Mouse (Mus musculus) kidney, postnatal 10 days (tissue): ENCODE results near the gene Cend1.

Source experiments
- DNase-seq: peaks from one replicate; pipeline ENCODE4 v3.0.0; 2021; ENCODE audit warnings: mixed read lengths

Gene Cend1

DNA sequence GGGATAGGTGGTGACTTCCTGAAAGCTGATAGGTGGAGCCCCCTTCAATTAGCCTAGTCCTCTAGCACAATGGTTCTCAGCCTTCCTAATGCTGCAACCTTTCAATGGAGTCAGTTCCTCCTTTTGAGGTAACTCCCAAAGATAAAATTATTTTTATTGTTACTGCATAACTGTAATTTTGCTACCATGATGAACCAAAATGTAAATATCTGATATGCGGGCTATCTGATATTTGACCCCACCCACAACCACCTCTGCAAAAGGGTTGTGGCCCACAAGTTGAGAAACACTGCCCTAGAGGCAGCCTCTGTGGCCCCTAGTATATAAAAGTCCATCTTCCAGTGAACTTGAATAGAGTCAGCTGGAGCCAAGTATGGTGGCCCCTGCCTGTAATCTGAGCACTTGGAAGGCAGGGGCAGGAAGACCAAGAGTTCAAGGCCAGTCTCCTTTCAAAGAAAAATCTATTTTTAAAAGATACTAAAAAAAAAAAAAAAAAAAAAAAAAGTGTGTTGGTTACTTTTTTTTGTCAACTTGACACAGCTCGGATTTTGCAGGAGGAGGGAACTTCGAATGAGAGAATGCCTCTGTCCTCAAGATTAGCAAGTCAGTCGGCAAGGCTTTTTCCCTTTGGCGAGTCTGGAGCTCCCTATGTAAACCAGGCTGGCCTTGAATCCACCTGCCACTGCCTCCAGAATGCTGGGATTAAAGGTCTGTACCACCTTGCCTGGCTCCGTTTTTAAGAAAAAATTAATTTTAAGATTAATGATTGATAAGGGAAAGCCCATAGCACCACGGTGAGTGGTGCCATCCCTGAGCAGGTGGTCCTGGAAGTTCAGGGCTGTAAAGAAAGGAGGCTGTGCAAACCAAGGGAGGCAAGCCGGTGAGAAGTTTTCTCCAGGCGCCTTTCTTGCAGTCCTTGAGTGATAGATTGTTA lies 38.7 kb downstream of the Cend1 start:
- DNase-seq: no peak

DNA sequence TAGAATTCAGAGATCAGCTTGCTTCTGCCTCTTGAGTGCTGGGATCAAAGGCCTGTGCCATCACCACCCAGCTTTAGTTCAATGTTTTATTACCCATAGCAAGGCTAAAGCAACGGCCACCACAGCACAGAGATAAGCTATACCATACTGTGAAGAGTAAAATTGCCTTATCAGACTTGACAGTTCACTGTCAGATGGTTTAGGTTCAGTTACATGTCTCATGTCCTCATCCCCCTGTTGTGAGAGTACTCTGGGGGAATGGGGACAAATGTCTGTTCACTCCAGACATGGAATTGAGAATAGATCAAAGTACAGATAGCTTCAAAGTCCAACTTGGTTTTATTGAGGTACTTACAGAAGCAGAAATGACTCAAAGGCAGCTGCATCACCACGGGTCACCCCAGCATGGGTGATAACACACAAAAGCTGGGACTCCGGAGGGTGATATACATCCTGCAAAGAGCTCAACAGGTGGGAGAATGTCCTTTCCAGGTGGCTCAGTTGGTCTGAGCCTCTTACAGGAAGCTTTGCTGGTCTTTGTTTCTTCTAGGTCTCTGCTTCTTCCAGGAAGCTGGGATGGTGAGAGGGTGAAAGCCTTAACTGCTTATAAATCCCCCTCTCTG lies 40.7 kb downstream of the Cend1 start:
- no peak for DNase-seq

DNA sequence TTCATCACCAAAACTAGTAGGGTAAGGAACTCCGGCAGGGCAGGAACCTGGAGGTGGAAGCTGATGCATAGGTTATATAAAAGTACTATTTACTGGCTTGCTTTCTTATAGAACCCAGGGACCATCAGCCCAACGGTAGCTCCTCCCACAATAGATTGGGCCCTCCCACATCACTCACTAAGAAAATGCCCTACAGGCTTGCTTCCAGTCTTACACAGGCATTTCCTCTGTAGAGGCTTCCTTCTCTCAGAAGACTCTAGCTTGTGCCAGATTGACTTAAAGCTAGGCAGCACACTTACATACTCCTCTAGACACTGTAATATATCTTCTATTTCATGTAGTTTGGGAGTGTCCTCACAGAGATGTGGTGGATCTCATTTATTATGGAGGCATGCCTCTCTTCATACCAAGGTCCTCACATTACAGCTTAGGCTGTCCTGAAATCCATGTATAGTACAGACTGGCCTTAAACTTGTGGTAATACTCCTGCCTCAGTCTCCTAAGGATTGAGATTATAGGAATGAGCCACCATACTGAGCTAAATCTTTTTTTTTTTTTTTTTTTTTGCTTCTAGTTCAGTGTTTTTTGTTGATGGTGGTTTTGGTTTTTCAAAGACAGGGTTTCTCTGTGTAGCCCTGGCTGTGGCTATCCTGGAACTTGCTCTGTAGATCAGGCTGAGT lies 41.3 kb downstream of the Cend1 start:
- no peak for DNase-seq

DNA sequence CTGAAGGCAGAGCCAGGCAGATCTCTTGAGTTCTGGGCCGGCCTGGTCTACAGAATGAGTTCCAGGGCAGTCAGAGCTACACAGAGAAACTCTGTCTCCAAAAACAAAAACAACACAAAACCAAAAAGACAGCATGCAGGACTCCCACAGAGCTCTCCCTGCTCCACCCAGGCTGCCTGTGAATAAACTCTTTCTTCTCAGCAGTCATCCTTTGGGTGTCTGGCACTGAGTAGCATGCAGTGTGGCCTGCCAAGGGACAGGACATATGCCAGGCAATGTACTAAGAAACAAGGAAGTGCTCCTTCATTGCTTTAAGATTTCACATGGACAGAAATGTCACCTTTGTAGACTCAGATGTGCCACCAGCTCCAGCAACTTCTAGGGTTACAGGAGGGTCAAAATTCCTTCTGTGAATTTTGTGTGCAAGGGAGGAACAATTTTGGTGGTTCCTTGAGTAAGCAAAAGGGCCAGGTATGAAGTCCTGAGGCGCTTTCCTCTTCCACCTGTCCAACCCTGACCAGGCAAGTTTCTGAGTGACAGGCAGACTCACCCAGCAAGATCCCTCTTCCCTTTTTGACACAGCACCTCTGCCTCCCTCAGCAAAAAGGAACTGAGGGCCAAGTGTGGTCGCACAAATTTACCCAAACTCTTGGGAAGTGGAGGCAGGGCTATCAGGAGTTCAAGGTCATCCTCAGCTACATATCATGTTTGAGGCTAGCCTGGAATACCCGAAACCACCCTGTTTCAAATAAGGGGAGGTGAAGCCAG lies 48.0 kb downstream of the Cend1 start:
- no peak for DNase-seq

DNA sequence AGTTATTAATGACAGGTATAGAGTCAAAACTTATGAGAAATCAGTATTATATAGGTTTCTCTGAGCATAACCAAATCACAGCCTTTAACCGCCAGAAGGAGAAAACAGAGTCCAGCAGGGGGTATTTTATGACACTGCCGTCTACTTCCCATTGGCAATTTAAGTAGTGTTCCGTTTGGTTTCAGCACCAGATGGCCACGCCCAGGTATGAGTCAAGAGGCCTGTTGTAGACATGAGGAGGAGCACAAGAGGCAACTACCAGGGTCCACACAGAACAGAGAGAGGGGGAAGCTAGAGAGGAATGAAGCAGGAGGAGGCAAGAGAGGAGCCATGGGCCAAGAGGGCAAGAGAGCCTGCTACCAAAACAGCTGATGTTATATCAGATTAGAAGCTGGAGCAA lies 49.7 kb downstream of the Cend1 start:
- DNase-seq: no peak
